Mouse (Mus musculus) forebrain, embryonic 10.5 days (tissue): ENCODE results near the gene Bcl2l13. TPM values are rescaled to one million over a fixed set of nuclear protein-coding genes. Genes with fewer than 3 reads are reported as not detected.
"Not testable (repeated sequence)": the region's sequence is repeated elsewhere in the genome, so short reads cannot be mapped to it uniquely, and the experiment has no call there.

Experiments used
- DNase-seq: peaks from one replicate; pipeline ENCODE4 v3.0.0-alpha.2; 2017; ENCODE audit warnings: low spot score; ENCODE audit errors: extremely low spot score
- H3K27ac ChIP-seq: fragments of 300-500 bp; sonication (generic); 2 replicates; pipeline ENCODE4 v1.5.1; 2016; ENCODE audit warnings: mild to moderate bottlenecking
- H3K27me3 ChIP-seq: fragments of 300-500 bp; sonication (generic); 2 replicates; pipeline ENCODE4 v1.6.1; 2016; ENCODE audit warnings: mild to moderate bottlenecking; ENCODE audit not compliant: poor library complexity, severe bottlenecking
- H3K36me3 ChIP-seq: fragments of 300-500 bp; sonication (generic); replicated peaks from 2 replicates; pipeline ENCODE4 v1.6.1; 2016; ENCODE audit warnings: mild to moderate bottlenecking, moderate library complexity
- H3K4me1 ChIP-seq: fragments of 300-500 bp; sonication (generic); 2 replicates; pipeline ENCODE4 v1.6.1; 2016
- H3K4me3 ChIP-seq: fragments of 300-500 bp; sonication (generic); 2 replicates; pipeline ENCODE4 v1.5.1; 2016; ENCODE audit warnings: mild to moderate bottlenecking, moderate library complexity
- H3K9me3 ChIP-seq: fragments of 300-500 bp; sonication (generic); 2 replicates; pipeline ENCODE4 v1.6.1; 2016; ENCODE audit warnings: mild to moderate bottlenecking, moderate library complexity
- WGBS: fragments of 180-500 bp; shearing (Covaris S2); methylation state at CpG from one replicate; pipeline ENCODE4 v1.1.7; 2016; 5-methylcytosine and 5-hydroxymethylcytosine counted together
- polyA plus RNA-seq: library from polyadenylated mRNA; unstranded; fragments of >200 nt; fragmentation: Nextera tagmentation; extraction: Ambion mirVana; gene quantifications from 2 replicates; pipeline ENCODE4 v1.2.1, GENCODE M21; 2016

Gene Bcl2l13
- polyA plus RNA-seq, 1 experiment from 2014 or later, result 51.5 TPM

GRCm38 (mm10) chr6:120911213-120912007 is 75.4 kb downstream of the Bcl2l13 start:
- peaks cover 25% of the 10 kb centered on the region for H3K4me1 ChIP-seq
- peaks cover 19% of the 10 kb centered on the region for H3K27me3 ChIP-seq
- DNase-seq, result no peak
- no peak overlapping the region for H3K27ac ChIP-seq
- WGBS, result 81% methylated on average over 13 of the region's 13 CpGs
- no peak overlapping the region for H3K4me3 ChIP-seq
- H3K9me3 ChIP-seq, result no peaks in the 10 kb centered on the region
- no peaks in the 10 kb centered on the region for H3K36me3 ChIP-seq

DNA sequence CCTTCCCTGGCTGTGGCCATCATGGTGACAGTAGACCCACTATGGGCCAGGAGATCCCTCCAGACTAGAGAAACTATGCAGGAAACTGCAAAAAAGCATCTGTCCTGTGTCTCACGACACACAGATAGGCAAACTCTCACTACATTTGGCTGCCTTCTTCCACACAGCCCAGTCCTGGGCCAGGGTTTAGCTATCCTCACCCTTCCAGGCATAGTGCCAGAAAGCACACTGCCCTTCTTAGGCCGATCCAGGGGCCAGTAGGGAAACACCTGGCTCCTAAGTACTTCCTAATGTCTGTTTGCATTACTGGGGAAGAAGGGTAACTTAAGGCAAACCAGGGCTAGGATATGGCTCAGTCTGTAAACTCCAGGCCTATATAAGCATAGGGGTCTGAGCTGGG is 76.9 kb downstream of the Bcl2l13 start:
- Histone ChIP-seq H3K27me3 (peaks cover 19% of the 10 kb centered on the region), H3K36me3 (no peaks in the 10 kb centered on the region), H3K4me3 (no peak overlapping the region), H3K27ac (no peak overlapping the region), H3K4me1 (peaks cover 28% of the 10 kb centered on the region), H3K9me3 (no peaks in the 10 kb centered on the region)
- DNase-seq, result no peak
- WGBS, result 88% methylated on average over 2 of the region's 2 CpGs

GRCm38 (mm10) chr6:120913783-120914182 is 77.8 kb downstream of the Bcl2l13 start:
- H3K9me3 ChIP-seq, result no peaks in the 10 kb centered on the region
- peaks cover 28% of the 10 kb centered on the region for H3K4me1 ChIP-seq
- WGBS, result 84% methylated on average over 8 of the region's 8 CpGs
- no peak overlapping the region for H3K27ac ChIP-seq
- H3K27me3 ChIP-seq, result peaks cover 19% of the 10 kb centered on the region
- no peak overlapping the region for H3K4me3 ChIP-seq
- H3K36me3 ChIP-seq, result no peaks in the 10 kb centered on the region
- DNase-seq, result no peak

- Histone ChIP-seq H3K4me3 (no peak overlapping the region), H3K4me1 (peaks cover 28% of the 10 kb centered on the region), H3K36me3 (no peaks in the 10 kb centered on the region), H3K27ac (no peak overlapping the region), H3K9me3 (no peaks in the 10 kb centered on the region), H3K27me3 (peaks cover 19% of the 10 kb centered on the region)
- 86% methylated on average over 4 of the region's 4 CpGs for WGBS
- DNase-seq, result no peak
Measured at GRCm38 (mm10) chr6:120914533-120914910, 78.5 kb downstream of the Bcl2l13 start.

DNA sequence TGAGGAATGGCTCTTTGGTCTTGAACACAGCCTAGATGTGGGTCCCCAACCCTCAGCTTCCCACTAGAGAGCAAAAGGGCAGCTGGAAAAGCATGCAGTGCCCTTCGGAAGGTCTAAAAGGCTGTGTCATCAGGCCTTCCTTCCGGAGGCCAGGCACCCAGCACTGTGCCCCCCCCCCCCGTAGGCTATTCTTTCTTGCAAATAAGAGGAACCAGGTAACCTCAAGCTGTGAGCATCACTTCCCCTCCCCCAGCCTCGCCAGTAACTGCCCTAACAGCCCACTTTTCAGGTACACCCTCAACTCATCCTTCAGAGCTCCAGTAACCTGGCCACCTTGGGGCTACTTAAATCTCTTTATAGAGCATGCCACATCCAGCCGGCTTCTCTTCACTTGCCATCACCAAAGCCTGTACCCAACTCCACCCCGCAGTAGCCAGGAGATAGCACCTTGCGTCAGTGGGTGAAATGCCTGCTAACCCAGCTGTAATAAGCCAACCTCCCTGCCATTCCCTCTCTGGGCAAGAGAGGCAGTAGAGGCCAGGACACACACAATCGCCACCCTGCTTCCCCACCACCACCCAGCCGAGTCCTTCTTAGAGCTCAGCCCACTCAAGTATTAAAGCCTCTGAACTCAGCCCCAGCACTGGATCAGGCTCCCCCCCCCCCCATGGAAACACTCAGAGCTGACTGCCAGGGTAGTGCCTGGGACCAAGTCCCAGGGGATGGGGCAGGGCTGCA is 79.1 kb downstream of the Bcl2l13 start:
- WGBS, result 41% methylated on average over 9 of the region's 9 CpGs
- Histone ChIP-seq H3K4me3 (peak overlapping the region; percentile 81; the same call in 1 of the 2 replicates), H3K36me3 (no peaks in the 10 kb centered on the region), H3K4me1 (peaks cover 28% of the 10 kb centered on the region), H3K27ac (no peak overlapping the region), H3K9me3 (no peaks in the 10 kb centered on the region), H3K27me3 (peaks cover 19% of the 10 kb centered on the region)
- peak; percentile 27 for DNase-seq

DNA sequence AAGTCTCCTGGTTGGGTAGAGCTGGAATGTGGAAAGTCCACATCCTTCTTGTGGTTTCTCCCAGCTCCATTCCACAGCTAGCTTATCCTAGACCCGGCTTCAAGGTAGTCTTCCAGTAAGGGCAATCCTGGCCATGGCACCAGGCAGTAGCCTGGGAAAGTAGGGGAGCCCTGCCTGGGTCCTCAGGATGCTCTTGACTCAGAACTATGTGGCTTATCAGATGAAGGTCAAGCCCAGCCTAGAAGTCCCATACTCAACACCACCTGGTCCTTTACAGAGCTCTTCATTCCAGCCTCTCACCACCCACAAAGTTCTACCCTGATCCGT is 79.6 kb downstream of the Bcl2l13 start:
- no peak for DNase-seq
- Histone ChIP-seq H3K27ac (no peak overlapping the region), H3K27me3 (peaks cover 19% of the 10 kb centered on the region), H3K9me3 (no peaks in the 10 kb centered on the region), H3K36me3 (no peaks in the 10 kb centered on the region), H3K4me1 (peaks cover 28% of the 10 kb centered on the region), H3K4me3 (peak overlapping the region; percentile 81)
- 25% methylated on average over 2 of the region's 2 CpGs for WGBS

GRCm38 (mm10) chr6:120916074-120916971 is 80.3 kb downstream of the Bcl2l13 start, which contains the start of gene Bid:
Gene Bid (minus strand): TSS chr6:120916853.
- H3K4me1 ChIP-seq, result peaks cover 28% of the 10 kb centered on the region
- H3K27ac ChIP-seq, result peak within 1 kb of the TSS; percentile 78
- WGBS, result 1% methylated on average over 66 of the region's 67 CpGs
- H3K4me3 ChIP-seq, result peak within 1 kb of the TSS; percentile 81
- DNase-seq, result peak; percentile 86
- no peaks in the 10 kb centered on the region for H3K9me3 ChIP-seq
- H3K27me3 ChIP-seq, result peaks cover 19% of the 10 kb centered on the region
- no peaks in the 10 kb centered on the region for H3K36me3 ChIP-seq

GRCm38 (mm10) chr6:120916972-120917881 is 81.2 kb downstream of the Bcl2l13 start:
- Histone ChIP-seq H3K27ac (peak overlapping the region; percentile 78), H3K4me1 (peaks cover 28% of the 10 kb centered on the region), H3K27me3 (peaks cover 19% of the 10 kb centered on the region), H3K4me3 (peak overlapping the region; percentile 81)
- H3K9me3 ChIP-seq, DNase-seq, H3K36me3 ChIP-seq: not testable (repeated sequence)
- WGBS, result 27% methylated on average over 11 of the region's 14 CpGs

GRCm38 (mm10) chr6:120917975-120918374 is 82.0 kb downstream of the Bcl2l13 start:
- no peak for DNase-seq
- WGBS, result 72% methylated on average over 3 of the region's 3 CpGs
- Histone ChIP-seq H3K4me3 (no peak overlapping the region), H3K9me3 (no peaks in the 10 kb centered on the region), H3K27ac (no peak overlapping the region), H3K36me3 (no peaks in the 10 kb centered on the region), H3K27me3 (peaks cover 19% of the 10 kb centered on the region), H3K4me1 (peaks cover 27% of the 10 kb centered on the region)

DNA sequence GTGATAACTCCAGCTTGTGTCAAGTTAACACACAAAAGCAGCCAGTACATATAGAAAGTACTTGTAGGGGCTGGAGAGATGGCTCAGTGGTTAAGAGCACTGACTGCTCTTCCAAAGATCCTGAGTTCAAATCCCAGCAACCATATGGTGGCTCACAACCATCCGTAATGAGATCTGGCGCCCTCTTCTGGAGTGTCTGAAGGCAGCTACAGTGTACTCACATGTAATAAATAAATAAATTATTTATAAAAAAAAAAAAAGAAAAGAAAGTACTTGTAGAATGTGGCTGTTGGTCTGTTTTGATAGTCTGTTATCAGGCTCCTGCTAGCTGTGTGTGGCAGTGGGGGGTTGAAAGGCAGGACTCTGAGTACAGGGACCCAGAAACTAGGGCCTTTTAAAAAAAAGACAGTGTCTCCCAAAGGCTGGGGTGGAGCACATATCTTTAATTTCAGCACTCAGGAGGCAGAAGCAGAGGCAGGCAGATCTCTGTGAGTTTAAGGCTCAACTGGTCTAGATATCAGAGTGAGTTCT is 88.8 kb downstream of the Bcl2l13 start:
- H3K27ac ChIP-seq, H3K4me1 ChIP-seq, H3K9me3 ChIP-seq, DNase-seq, H3K27me3 ChIP-seq, H3K36me3 ChIP-seq, H3K4me3 ChIP-seq: not testable (repeated sequence)
- WGBS, result 79% methylated on average over 2 of the region's 2 CpGs

- H3K27me3 ChIP-seq, result no peaks in the 10 kb centered on the region
- WGBS, result 71% methylated on average over 2 of the region's 2 CpGs
- H3K4me1 ChIP-seq, result no peaks in the 10 kb centered on the region
- H3K4me3 ChIP-seq, result no peak overlapping the region
- H3K27ac ChIP-seq, result no peak overlapping the region
- DNase-seq, result no peak
- H3K9me3 ChIP-seq, result no peaks in the 10 kb centered on the region
- peaks cover 2% of the 10 kb centered on the region for H3K36me3 ChIP-seq
Measured at GRCm38 (mm10) chr6:120926880-120927279, 90.9 kb downstream of the Bcl2l13 start.
